Mouse (Mus musculus) hindbrain, embryonic 13.5 days (tissue): ENCODE measurements around the gene 2210418O10Rik. TPM values are rescaled to one million over a fixed set of nuclear protein-coding genes. Genes with fewer than 3 reads are reported as not detected.
"Not testable (repeated sequence)": the region's sequence is repeated elsewhere in the genome, so short reads cannot be mapped to it uniquely, and the experiment has no call there.

Experiments
- ATAC-seq: fragments of 200-750 bp; cut with Nextera tagmentation; 2 replicates; pipeline ENCODE4 v1.8.0; 2017; ENCODE audit warnings: moderate TSS enrichment; ENCODE audit not compliant: low FRiP score
- H3K27ac ChIP-seq: fragments of 300-500 bp; sonication (generic); 2 replicates; pipeline ENCODE4 v1.5.1; 2015; ENCODE audit warnings: inconsistent platforms, mild to moderate bottlenecking, moderate library complexity
- H3K27me3 ChIP-seq: fragments of 300-500 bp; sonication (generic); 2 replicates; pipeline ENCODE4 v1.6.1; 2015; ENCODE audit warnings: mild to moderate bottlenecking, inconsistent platforms
- H3K36me3 ChIP-seq: fragments of 300-500 bp; sonication (generic); 2 replicates; pipeline ENCODE4 v1.6.1; 2015; ENCODE audit warnings: mild to moderate bottlenecking, inconsistent platforms
- H3K4me1 ChIP-seq: fragments of 300-500 bp; sonication (generic); replicated peaks from 2 replicates; pipeline ENCODE4 v1.6.1; 2015; ENCODE audit warnings: inconsistent platforms
- H3K4me2 ChIP-seq: fragments of 300-500 bp; sonication (generic); 2 replicates; pipeline ENCODE4 v1.6.1; 2015; ENCODE audit warnings: inconsistent platforms, mild to moderate bottlenecking, moderate library complexity
- H3K4me3 ChIP-seq: fragments of 300-500 bp; sonication (generic); 2 replicates; pipeline ENCODE4 v1.5.1; 2015; ENCODE audit warnings: mild to moderate bottlenecking, inconsistent platforms
- H3K9ac ChIP-seq: fragments of 300-500 bp; sonication (generic); 2 replicates; pipeline ENCODE4 v1.6.1; 2015; ENCODE audit warnings: mild to moderate bottlenecking, inconsistent platforms
- H3K9me3 ChIP-seq: fragments of 300-500 bp; sonication (generic); 2 replicates; pipeline ENCODE4 v1.6.1; 2016; ENCODE audit warnings: inconsistent platforms
- WGBS: fragments of 180-500 bp; shearing (Covaris S2); methylation state at CpG from one replicate; pipeline ENCODE4 v1.1.7; 2015; 5-methylcytosine and 5-hydroxymethylcytosine counted together
- polyA plus RNA-seq: library from polyadenylated mRNA; unstranded; fragments of >200 nt; fragmentation: Nextera tagmentation; extraction: Ambion mirVana; gene quantifications from 2 replicates; pipeline ENCODE4 v1.2.1, GENCODE M21; 2015

Gene 2210418O10Rik
- polyA plus RNA-seq, result 4.7 and 5.4 TPM in 2 replicates

GRCm38 (mm10) chr2:176226269-176226668 lies at the start of gene 2210418O10Rik:
TSS of gene 2210418O10Rik (plus strand) at chr2:176226569.
- not testable (repeated sequence) for H3K27me3 ChIP-seq, H3K27ac ChIP-seq, H3K4me3 ChIP-seq, H3K9ac ChIP-seq, H3K4me2 ChIP-seq, H3K4me1 ChIP-seq, ATAC-seq, H3K36me3 ChIP-seq, H3K9me3 ChIP-seq
- no CpG with 5 or more reads among the region's 2 CpGs for WGBS

GRCm38 (mm10) chr2:176248519-176248918 lies 22.1 kb downstream of the 2210418O10Rik start:
- WGBS, result no CpG with 5 or more reads among the region's 1 CpGs
- H3K4me1 ChIP-seq, H3K9me3 ChIP-seq, H3K27ac ChIP-seq, H3K36me3 ChIP-seq, H3K4me2 ChIP-seq, H3K4me3 ChIP-seq, ATAC-seq, H3K9ac ChIP-seq, H3K27me3 ChIP-seq: not testable (repeated sequence)

Other genes with a start within 250 kb of the 2210418O10Rik start
- gene Gm2004, start 76.7 kb upstream of the 2210418O10Rik start, polyA plus RNA-seq, result 0.70 and 0.96 TPM in 2 replicates
- not detected in 2 replicates for gene Gm11009, start 92.9 kb downstream of the 2210418O10Rik start, polyA plus RNA-seq
- 7.4 and 8.7 TPM in 2 replicates for gene Gm14435, start 197.0 kb downstream of the 2210418O10Rik start, polyA plus RNA-seq